Mouse (Mus musculus): ENCODE measurements around the gene Sh2d6.
A peak's percentile ranks its signal among the peaks of the same experiment; 100 is the strongest.
"Not testable (repeated sequence)": the region's sequence is repeated elsewhere in the genome, so short reads cannot be mapped to it uniquely, and the experiment has no call there.

Sh2d6 gene

DNA sequence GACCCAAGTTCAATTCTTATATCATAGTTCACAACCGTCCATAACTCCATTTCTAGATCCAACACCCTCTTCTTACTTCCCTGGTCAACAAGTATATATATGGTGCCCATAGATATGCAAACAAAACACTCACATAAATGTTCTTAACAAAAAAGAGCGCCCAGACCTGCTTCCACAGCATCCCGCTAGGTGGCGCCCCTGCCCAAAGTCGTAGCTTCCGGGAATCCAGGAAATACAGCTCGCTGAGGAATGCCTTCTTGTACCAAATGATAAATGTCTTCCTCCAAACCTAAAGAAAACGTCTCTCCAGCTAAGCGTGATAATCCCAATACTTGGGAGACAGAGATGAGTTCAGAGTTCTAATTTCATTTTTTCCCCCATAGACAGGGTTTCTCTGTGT, 13.7 kb upstream of the Sh2d6 start:
- peak; percentile 81 for DNase-seq (ENCODE audit: inconsistent ontology term)

DNA sequence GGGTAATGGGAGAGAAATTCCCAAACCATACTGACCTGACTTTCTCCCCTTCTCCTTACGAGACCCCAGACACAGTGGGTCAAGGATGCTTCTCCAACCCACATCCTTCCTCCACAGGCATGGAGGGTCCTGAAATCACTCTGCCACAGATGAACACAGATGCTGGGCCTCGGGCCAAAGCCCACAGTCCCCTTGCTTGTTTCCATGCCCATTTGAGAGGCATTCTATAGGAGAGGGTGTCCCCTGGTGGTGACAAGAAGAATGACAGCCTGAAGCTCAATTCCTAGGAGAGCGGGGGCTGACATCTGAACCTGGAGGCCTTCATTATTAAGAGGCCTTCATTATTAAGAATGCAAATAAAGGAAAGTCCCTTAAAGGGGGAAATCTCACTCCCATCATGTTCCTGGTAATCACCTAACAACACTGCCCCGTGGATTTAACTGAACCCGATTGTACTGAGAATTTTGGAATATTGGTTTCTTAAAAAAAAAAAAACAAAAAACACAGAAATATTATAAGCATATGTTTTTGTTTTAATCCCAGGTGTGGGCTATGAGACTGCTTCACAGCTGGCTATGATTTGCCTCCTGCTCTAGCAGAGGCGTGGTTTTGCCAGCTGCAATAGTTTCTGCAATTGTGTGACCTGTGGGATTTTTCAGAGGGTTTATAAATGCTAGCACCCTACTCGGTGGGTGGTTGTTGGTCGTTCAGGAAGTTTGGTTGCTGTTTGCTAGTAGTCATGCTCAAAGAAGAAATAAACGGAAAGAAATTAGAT, 12.7 kb upstream of the Sh2d6 start:
- peak; percentile 68 for DNase-seq (ENCODE audit: inconsistent ontology term)

DNA sequence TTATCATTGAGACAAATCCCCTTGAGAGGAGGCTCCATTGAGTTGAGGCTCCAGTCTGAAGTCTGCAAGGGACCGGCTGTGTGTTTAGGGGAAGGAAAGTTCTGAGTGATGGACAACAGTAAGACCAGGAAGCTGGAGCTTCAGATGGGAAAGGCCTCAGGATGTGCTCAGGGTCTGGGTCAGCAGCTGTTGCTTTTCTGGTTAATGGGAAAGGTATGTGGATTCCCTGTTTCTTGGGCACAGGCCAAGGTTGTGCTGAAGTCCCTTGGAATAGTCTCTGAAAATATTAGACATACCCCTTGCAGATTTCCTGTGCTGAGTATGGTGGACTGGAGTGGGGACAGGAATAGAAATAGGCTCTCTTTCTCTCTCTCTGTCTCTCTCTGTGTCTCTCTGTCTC, 12.0 kb upstream of the Sh2d6 start:
- not testable (repeated sequence) for DNase-seq (ENCODE audit: inconsistent ontology term)

DNA sequence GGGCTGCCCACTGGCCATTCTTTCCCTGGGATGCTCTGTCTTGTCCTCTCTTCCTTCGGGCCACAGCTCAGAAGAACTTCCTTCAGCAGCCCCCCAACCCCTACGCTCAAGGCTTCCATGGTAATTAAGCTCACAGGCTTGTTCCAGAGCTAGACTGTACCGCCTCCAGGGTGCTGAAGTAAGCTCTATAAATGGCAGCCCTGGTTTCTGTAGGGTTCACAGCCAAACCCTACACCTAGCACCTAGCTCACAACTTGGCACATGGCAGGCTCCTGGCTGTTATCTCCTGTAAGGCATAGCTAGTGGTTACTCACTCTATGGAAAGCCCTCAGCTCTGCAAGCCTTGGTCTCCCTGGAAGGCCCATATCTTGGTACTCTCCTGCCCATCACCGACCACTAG, 11.1 kb upstream of the Sh2d6 start:
- no peak for DNase-seq (ENCODE audit: inconsistent ontology term)

DNA sequence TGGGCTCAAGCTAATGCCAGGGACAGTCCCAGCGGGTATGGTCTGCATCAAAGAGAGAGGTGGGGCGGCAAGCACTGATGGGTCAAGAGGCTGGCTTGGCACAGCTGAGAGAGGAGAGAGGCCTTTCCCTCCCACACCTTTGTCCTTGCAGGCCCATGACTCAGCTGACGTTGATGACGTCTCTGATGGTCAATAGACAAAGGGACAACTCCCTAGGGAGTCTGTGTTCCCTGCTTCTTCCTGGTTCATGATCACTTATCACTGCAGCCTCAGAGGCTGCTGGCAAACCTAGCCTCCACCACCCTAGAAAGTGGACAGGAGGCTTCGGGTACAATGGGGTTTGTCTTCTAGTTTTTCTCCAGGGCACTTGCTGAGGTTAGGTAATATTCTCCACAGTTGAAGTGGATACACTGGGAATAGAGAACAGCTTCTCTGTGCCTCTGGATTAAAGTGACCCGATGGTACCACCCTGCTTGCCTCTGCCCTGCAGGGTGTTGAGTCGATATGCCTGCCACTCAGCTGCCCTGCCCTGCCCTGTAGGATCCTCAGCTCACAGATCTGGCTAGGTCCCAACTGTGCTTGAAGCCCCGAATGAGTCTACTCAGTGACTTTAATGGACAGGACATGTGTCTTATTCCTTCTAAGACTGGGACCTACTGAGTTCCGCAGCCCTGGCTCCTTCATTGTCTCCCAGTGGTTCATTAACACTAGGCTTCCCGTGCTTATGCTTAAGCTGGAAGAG, 7.1 kb upstream of the Sh2d6 start:
- DNase-seq (ENCODE audit: inconsistent ontology term) = peak; percentile 57

DNA sequence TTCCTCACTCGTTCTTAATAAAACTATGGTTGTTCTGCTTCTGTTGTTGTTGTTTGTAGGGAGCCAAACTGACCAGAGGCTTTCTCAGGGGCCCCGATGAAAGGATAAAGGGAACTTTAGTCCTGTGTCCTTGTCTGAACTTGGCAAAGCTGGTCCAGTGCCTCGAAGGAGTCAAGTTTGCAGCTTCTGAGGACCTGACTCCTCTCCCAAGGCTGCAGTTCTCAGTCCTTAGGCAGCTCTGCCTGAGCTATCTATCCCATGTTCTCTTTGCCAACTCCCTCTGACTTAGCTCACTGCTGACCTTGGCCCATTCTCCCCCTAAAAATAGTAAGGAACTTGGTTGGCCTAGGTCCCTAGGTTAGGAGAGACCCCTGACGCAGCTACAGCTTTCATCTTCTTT, 5.6 kb upstream of the Sh2d6 start:
- no peak for DNase-seq (ENCODE audit: inconsistent ontology term)

DNA sequence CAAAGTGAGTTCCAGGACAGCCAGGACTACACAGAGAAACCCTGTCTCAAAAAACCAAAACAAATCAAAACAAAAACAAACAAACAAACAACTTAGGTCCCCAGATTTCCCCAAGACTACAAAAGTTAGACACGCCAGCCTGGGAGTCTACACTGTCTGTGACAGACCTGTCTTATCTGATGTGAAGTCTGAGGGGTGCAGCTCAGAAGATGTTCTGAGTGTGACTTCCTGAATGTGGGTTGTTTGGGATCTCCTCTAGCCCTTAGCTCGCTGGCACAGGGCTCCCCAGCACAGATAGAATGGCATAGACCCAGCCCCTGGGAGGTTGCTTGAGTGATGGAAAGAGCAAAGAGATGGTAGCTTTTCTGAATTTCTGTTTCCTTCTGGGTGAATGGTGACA, 2.7 kb upstream of the Sh2d6 start:
- no peak for DNase-seq (ENCODE audit: inconsistent ontology term)

DNA sequence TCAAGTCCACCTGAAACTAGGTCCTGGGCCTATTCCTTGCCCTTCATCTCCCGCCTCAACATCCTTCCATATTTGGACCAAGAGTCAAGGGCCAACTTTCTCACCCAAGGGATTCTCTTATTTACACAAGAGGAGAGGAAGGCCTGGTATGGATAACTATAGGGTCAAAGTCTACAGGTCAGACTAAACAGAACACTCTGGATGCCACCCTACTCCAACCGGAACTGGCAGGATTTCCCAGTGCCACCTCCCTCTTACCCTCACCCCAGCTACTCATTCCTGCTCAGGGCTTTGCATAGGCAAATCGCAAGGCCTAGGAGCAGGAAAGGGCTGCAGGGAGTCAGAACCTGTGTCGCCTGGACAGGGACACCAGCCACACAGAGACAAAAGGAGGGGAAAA, 1.7 kb upstream of the Sh2d6 start:
- DNase-seq (ENCODE audit: inconsistent ontology term) = no peak

DNA sequence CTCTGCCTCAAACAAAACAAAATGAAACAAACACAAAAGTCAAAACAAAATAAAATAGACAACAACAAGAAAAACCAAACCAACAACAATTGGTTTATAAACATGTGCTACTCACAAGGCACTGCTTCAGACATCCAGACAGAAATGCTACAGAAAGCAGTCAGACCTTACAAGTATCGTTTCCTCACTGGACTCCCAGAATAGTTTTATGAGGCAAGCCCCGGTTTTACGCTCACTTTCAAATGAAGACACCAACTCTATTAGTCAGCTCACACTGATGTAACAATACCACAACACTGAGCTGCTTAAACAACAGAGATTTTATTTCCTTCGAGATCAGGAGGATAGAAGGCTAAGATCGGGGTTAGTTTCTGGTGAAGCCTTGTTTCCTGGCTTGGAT, 781 bp upstream of the Sh2d6 start:
- DNase-seq (ENCODE audit: inconsistent ontology term) = no peak

DNA sequence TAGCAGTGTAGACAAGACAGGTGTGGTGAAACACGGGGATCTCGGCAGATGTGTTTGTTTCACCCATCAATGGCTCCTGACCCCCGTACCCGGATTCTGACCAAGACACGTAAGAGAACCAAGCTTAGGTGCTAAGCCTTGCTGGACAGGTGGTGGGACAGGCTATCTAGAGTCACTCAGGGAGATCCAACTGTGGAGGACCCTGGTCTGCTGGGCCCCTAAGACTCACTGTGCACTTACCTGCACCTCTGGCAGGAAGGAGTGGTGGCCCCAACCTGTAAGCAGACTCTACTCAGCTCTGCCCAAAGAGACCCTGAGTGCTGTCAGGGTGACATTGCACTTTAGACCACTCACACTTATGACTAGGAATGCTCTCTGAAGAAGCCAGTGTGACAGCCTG, 603 bp downstream of the Sh2d6 start:
- no peak for DNase-seq (ENCODE audit: inconsistent ontology term)

DNA sequence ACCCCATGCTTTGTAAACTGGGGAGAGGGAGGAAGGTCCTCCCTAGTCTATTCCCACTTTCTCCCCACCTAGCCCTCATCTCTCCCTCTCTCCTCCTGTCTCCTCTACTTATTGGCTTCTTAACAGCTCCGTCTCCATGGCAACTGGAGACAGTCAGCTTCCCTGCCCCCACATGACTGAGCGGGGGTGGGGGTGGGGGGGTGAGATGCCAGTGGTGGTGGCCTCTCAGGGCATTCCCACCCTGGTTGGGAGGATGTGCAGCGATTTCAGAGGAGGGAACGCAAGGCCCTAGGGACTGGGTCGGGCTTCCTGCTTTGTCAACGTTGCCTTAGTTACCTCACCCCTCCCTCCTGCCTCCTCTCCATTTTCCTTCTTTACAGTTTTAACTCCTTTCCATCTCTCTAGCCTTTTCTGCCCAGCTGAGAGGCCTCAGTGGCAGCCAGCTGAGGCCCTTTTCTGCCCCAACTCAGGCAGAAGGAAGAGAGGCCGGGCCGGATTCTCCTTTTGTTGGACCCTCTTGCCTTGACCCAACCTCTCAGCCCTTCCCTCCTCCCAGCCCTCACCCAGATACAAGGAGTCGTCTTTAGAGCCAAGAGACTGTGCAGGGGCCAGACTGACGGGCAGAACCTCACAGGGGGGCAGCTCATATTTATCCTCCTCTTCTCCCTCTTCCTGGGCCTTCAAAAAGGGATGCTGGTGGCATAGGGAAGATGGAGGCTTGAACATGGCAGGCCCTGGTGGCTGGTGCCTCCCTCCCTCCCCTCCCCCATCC, 1.4 kb downstream of the Sh2d6 start:
- peak; percentile 33 for DNase-seq (ENCODE audit: inconsistent ontology term)

DNA sequence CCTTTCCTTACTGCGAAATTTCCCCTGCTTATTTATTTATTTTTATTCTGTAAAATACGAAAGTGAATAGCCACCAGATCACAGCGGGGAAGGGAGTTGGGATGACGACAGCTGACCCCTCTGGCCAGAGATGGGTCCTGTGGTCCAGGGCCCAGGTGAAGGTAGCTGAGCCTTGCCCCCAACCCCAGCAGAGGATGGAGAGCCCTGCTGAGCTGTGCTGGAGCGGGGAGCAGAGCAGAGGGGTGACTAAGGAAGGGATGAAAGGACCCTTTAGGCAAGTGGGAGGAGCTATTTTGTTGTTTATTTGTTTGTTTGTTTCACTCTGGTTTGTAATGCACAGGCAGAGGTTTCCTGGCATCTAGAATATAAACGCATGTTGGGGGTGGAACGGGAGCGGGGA, 2.2 kb downstream of the Sh2d6 start:
- no peak for DNase-seq (ENCODE audit: inconsistent ontology term)

DNA sequence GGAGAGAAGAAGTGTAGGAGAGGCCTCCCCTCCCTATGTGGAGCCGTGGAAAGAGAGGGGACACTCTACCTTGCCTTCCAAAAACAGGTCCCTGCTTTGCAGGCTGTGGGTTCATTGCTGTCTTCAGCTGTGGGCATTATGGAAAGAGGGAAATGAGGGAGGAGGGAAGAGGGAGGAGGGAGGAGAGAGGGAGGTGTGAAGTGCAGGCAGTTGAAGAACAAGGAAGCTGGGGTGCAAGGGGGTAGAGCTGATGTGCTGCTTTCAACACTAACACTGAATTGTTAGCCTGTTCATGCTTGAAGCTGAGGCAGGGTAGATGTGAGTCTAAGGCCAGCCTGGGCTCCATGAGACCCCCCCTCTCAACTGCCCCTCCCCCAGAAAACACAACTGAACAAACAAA, 2.7 kb downstream of the Sh2d6 start:
- no peak for DNase-seq (ENCODE audit: inconsistent ontology term)

DNA sequence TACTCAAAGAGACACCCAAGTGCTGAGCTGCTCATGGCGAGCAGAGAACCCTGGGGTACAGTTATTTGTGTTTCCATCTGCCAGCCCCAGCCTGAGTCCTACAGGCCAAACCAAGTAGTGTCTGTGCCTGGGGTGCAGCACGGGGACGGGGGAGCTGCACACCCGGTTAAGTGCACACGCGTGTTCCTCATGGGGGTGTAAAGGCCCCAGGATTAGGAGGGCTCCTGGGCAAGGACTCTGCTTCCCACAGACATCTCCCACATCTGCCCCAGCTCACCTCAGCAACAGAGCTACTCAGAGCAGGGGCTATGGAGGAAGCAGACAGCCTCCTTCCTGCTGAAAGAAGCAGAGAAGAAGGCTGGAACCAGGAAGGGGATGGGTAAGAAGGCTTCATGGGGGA, 5.9 kb downstream of the Sh2d6 start:
- no peak for DNase-seq (ENCODE audit: inconsistent ontology term)

DNA sequence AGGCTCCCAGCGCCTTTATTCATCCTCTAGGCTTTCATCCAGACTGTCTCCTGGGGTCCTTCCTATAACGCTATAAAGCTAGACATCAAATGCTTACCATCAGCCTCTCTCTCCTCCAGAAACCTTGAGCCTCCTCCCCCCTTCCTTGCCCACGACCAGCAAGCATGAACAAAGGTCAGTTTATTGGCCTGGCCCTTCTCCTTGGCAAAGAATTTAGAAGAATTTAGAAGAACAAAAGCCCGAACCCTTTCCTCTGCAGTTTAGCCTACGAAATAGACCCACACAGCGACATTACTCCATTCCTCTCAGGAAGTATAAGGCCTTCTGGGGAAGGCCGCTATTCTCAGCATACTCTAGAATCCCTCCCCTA, 8.5 kb downstream of the Sh2d6 start:
- no peak for DNase-seq (ENCODE audit: inconsistent ontology term)

DNA sequence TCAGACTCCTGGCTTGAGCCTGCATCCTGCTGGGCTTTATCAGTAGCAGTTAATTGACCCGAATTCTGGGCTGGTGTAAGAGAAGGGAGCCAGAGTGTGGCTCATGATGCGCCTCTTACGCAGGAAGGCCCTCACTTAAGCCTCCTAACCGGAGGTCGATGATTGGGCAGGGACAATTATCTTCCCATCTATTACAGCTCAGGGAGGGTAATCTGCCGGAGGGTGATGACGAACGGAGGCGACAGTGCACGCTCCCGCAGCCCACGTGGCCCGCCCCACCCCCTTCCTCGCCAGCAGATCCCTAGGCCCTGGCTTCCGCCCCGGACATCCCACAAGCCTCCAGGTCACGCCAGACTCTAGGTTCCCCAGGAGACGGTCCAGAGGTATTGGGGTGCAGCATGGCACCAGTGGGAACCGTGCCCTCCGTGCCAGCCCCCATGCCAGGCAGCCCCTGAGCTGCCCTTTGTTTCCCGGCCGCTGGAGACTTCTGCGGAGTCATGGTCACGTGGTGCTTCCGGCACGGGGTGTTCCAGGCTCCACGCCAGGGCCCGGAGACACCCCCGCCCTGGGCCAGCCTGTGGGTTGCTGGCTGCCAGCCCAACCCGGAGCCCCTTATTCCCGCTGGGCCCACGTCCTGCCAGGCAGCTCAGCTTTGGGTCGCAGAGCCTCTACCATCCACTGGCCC, 9.0 kb downstream of the Sh2d6 start:
- peak; percentile 95 for DNase-seq (ENCODE audit: inconsistent ontology term)

DNA sequence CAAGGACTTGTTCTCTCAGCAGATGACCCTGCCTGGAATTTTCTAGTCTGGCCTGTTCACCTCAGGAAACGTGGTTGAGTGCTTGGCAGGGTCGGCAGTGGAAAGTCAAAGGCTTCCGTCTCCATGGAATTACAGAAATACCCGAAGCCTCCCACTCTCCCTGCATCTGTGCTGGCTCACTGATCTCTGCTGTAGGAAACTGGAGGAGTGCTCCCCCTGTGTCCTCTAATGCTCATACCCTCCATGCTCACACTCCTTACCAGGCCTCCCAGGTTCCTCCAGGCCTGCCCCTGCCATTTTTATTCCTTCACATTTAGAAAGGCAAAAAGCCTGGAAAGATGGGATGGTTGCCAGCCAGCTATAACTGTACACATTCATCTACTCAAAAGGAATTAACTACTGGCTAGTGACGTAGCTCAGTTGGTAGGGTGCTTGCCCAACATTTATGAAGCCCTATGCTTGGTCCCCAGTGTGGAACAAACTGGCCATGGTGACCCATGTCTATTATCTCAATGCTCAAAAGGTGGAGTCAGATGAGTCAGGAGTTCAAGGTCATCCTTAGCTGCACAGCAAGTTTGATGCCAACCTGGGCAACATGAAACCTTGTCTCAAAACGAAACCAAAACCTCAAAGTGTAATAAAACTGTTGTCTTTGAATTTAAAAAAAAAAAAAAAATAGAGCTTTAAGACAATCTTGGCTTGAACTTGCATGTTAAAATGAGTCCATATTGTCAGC, 10.7 kb downstream of the Sh2d6 start:
- peak; percentile 51 for DNase-seq (ENCODE audit: inconsistent ontology term)

DNA sequence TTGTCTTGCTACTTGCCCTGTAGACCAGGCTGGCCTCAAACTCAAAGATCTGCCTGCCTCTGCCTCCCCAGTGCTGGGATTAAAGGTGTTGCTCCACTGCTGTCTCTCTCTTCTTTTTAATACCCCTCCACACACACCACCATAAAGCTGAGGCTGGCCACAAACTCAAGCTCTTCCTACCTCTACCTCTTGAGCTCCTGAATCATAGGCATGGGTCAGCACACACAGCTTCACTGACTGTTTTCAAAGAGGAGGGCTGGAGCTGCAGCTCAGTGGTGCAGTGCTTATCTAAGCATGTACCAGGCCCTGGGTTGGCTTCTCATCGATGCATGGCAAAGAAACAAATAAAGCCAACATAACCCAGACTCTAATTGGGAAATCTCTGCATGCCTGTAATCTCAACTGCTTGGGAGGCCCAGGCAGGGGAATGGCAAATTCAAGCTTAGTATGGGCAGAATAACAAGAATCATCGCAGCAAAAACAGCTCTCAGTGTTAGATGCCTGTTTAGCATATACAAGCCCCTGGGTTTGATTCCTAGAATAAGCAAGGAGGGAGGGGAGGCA, 11.6 kb downstream of the Sh2d6 start:
- no peak for DNase-seq (ENCODE audit: inconsistent ontology term)

DNA sequence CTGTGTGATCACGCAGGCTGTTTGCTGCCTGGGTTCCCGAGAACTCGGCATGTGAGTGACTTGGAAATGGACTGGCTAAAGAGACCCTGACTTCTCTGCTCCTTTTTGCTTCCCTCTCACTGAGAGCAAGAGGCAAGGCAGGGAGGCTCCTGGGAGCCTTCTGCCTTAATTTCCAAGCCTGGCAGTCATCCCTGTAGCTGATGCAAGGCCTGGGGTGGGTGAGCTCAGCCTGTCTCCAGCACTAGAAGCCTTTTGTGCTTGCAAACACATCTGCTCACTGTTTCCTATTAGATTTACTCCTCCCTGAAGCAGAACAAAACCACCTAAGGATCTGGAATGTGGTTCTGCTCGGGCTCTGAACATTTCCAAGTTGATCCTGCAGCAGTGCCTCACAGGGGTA, 12.9 kb downstream of the Sh2d6 start:
- no peak for DNase-seq (ENCODE audit: inconsistent ontology term)

DNA sequence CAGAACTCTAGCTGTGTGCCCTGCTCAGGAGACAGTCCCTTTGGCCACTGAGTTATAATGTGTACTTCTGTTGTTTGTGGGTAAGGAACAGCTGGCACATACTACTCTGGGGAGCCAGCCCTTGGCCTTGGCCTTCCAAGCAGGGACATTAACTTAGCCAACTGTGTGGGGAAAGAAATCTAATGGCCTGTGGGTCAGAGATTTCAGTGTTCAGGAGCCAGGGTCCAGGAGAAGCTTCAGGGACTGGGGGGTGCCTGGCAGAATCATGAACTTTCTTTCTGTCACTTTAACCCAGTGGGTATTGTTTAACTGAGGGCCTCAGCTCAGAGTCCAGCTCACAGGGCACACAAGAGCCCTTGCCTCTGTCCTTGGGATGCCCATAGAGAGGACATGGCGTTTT, 15.4 kb downstream of the Sh2d6 start:
- DNase-seq (ENCODE audit: inconsistent ontology term) = no peak

DNA sequence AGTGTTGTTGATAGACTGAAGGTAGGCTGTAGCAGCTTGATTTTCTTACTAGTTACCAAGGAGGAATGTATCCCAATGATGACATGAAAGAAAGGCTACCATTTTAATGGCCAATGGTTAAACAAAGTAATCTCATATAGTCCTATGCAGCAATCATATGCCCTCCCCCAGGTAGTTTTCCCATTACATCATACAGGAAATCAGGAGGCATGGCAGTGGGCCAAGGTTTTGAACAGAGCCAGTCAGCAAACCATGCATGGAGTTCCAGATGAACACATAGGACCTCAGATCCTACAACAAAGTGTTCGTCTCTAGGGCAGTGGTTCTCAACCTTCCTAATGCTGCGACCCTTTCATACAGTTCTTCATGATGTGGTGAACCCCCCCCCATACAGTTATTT, 17.6 kb downstream of the Sh2d6 start:
- no peak for DNase-seq (ENCODE audit: inconsistent ontology term)

Measured in Muller cell, postnatal 12 days (primary cell).